Mouse (Mus musculus) spleen, postnatal 4 days (tissue): ENCODE results near the gene Fchsd2.
A peak's percentile ranks its signal among the peaks of the same experiment; 100 is the strongest.

Source experiments
- DNase-seq, 2 experiments: peaks; one replicate each; pipeline ENCODE4 v3.0.0; 2022; ENCODE audit warnings: low spot score in 2 of 2

The Fchsd2 gene

DNA sequence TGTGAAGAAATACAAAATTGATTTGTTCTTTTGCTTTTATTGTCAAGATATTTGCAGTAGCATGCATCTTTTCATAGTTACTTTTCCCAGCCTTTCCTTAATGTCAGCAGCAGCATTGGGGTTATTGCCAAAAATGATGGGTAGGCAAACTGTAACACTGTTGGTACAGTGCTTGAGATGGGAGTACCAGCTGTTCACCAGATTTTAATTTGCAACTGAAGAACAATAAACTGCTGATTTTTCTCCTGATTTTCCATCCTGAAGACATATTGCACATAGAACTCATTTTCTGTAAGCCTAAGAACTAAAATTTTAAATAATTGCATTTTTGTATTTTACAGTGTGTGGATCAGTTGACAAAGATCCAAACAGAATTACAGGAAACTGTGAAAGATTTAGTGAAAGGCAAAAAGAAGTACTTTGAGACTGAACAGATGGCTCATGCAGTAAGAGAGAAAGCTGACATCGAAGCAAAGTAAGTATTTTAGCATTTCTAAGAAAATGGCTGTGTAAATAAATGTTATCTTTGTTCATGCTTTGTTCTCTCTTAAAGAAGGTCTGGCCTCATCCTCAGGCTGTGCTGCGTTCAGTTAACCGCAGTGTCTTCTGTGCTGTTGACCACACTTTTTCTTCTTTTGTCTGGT, 98.8 kb downstream of the Fchsd2 start:
- DNase-seq, result no peak

DNA sequence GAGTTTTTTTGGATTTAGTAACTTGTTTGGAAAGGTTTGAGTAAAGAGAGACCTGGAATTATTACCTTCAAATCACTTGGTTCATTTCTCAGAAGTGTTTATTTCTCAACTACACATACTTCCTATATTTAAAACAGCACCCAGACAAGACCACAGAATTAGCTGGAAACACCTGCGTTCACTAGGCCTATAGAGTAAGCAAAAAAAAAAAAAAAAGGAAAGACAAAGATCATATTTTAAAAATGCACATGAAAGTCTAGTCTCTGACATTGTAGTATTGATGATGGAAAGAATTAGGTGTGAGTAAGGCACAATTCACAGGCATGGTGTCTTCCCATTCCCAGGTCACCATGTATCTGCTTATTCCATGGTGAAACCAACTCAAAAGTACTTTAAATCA, 118.2 kb downstream of the Fchsd2 start:
- no peak for DNase-seq

DNA sequence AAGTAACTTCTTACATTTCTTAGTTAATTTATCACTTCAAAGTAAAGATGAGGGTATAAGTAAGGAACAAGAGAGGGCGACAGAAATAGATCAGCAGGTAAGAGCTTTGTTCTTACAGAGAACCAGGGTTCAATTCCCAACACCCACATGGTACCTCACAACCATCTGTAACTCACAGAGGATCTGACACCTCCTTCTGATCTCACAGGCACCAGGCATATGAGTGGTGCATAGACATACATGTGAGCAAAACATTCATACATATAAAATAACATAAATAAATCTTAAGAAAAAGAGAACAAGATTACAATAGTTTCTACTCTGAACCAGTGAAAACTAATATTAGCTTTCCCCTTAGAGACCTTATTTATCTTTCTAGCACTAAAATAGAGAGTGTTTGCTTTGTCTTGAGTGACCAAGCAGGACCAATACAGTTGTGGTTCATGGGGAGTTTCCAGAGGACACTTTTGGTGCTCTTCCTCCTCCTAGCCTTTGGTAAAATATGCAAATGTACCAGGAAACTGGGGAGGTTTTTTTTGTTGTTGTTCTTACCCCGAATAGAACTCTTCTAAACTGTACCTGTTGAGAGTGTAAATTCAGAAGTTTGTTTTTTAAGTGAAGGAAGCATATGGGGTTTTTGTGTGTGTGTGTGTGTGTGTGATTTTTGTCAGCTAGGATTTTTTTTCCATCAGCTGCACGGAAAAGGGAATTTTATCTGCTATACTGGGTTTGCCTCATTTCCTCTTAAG, 121.0 kb downstream of the Fchsd2 start:
- DNase-seq, result no peak

DNA sequence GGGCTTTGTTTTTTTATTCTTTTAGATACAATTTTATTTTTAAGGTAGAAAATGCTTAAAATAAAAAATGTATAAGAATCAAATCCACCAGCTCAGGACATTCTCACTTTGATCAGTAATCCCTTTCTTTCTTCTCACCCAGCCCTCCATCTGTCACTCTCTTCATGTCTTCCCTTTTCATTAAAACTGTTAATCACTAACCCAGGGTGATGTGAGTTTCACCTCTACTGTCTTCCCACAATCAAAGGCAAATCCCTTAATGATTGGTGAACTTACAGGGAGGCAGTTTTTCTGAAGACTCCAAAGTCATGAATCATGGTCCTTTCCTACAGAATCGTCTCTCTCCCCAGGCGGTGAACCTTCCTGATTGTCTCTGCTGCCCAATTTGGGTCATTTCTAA, 124.1 kb downstream of the Fchsd2 start:
- no peak for DNase-seq

DNA sequence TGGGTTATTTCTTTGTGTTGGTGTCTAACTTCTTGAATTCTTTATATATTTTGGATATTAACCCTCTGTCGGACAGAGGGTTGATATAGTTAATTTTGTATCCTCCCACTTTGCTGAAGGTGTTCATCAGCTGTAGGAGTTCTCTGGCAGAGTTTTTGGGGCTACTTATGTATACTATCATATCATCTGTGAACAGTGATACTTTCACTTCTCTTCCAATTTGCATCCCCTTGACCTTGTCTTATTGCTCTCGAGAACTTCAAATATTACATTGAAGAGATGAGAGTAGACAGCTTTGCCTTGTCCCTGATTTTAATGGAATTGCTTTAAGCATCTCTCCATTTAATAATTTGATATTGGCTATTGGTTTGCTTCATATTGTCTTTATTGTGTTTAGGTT, 130.8 kb downstream of the Fchsd2 start:
- DNase-seq, result no peak

DNA sequence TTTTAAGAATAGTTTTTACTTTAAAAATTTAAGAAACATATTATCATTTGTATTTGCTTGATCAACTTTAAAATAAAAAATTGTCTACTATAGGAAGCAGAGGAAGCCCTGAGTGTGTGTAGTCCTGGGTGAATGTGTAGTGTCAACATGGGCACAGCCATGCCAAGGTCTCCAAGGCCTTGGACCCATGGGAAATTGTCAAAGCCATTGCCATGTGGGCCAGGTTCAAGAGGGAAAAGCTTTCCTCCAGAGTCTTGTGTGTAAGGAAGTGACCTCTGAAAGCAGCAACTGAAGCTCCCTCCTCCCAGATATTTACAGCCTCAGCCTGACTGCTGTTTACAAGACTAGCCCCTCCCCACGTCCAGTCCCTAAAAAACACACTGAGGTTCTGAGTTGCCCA, 136.7 kb downstream of the Fchsd2 start:
- no peak for DNase-seq

DNA sequence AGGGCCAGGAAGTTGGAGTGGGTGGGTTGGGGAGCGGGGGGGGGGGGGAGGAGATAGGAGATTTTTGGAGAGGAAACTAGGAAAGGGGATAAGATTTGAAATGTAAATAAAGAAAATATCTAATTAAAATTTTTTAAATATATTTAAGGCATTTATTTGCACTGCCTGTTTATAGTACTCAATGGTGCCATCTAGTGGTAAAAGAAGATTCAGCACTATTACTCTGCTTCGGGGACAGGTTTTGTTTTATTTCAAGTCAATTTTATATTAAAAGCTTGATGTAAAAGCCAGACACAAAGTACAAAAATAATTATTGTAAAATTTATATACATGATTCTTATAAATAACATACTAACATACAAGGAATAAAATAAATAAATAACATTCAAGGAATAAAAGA, 138.8 kb downstream of the Fchsd2 start:
- DNase-seq, result no peak

DNA sequence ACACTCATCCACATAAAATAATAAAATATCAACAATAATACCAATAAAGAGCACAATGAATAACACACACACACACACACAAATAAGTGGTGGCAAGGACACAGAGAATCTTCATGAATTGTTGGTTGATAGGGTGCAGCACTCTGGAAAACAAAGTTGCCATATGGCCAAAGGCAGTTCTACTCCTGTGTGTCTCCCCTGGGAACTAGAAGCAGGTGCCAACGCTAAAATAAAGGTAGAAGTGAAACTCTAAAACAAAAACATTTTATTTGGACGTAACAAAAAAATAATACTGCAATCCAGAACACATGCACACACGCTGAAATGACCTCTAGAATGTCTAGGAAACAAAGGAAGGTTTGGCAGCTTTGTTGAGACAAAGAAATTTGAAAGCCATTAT, 140.1 kb downstream of the Fchsd2 start:
- no peak for DNase-seq

DNA sequence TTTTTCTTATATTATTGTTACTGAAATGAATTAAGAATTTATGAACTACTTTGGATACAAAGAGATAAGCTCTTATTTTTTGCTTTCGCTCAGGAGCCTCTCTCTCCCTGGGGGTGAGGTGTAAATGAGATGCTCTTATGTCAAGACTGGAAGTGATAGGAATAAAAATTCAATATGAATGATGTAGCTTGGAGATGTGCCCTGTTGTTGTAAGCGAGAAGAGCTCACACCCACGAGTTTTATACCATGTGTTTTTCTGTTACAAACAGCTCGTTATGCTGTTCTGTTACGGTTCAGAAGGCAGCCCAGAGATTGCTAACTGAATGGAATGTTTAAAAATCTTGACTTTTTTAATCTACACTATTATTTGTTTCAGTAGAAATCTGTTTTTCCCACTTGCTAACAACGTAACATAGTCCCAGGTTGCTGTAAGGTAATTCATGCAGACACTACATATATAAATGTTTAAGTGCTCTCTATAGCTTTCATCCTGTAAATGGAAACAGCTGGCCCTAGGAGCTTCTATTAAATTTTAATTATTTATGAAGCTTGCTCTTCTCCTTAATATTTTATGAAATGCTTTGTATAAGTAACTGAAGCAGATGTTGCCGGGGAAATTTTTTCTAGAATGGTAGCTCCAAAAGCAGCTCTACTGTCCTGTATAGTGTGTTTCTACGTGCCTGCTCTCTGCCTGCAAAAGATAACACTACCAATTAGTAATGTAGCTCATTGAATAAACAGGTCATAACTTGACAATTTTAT, 144.2 kb downstream of the Fchsd2 start:
- DNase-seq, result no peak

DNA sequence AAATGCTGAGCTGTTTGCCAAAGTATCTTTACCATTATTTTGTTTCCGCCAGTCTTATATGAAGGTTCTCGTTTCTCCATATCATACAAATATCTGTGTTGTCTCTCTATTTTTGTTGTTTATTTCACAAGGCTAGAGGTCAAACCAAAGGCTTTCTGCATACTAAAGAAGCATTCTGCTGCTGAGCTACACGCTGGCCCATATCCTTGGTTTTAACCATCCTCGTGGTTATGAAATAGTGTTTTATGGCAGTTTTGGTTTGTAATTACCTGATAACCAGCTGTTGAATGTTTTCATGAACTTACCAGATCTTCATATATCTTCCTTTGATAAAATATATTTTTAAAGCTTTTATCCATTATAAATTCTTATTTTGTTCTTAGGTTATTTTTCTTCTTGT, 156.1 kb downstream of the Fchsd2 start:
- no peak for DNase-seq

DNA sequence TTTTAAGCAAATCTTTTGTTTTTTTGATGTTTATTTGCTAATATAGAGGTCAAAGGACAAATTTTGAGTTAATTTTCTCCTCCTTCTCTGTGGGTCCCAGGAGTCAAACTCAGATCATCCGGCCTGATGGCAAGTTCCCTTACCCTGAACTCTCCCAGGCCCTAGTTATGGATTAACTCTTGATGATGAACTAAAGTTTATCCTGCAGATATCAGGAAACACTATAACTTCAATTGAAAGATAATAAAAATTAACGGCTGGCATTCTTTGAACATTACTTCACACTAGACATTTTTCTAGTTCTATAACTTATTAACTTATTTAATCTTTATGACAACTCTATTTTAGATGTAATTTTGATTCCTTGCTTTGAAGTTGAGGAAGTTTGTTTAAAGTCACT, 156.5 kb downstream of the Fchsd2 start:
- no peak for DNase-seq

DNA sequence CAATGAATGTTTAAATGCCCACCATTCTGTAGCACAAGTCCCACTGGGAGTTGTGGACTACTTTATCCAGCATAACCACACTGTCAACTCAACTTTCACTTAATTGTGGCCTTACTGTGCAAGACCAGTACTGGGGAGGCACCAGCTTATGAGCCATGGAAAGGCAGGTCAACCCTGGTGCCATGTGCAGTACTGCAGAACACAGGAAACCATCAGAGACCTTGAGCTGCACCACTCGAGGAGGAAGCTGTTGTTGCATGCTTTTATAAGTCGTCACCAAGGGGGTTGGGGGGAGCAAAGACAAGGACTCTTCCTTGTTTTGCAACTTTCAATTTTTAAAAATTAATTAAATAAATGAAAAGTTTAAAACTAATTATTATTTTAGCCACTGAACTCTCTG, 160.4 kb downstream of the Fchsd2 start:
- DNase-seq, result no peak

DNA sequence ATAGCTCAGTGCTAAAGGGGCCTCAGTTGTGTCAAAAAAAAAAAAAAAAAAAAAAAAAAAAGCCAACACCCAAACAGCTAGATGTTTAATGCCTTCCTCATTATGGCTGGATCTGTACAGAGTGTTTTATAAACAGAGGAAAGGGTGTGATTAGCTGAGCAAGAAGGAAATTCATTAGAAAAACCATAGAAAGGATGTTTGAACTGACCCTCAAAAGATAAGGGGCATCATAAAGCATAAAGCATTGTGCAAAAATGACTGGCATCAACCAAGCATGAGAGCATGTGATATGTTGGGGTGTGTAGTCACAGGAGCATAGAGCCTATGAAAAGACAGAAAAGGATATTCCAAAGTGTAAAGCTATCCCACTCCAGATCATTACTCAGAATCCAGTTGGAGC, 165.8 kb downstream of the Fchsd2 start:
- DNase-seq, result no peak

DNA sequence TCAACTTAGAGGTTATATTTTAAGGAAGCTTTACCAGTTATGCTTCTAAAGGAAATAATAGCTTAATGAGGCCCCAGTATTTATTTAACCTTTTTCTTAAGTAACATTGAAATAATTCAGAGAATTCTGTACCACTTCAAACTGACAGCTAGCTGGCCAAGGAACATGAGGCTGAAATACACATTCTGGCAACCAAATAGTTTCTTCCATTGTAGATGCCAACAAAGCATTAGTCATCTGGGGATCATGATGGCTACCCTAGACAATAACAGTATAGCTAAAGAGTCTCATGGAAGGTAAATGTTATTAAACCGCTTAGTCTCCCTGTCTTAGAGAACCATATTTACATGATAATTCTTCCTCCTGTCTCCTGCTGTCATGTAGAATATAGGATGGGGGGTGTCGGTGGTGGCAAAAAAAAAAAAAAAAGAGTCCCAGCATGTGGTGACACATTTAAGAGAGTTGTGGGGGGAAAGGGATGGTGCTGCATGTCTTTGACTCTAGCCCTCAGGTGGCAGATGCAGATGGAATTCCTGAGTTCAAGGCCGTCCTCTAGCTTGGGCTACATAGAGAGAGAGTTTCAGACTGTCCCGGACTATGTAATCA, 169.4 kb downstream of the Fchsd2 start:
- DNase-seq, result no peak

DNA sequence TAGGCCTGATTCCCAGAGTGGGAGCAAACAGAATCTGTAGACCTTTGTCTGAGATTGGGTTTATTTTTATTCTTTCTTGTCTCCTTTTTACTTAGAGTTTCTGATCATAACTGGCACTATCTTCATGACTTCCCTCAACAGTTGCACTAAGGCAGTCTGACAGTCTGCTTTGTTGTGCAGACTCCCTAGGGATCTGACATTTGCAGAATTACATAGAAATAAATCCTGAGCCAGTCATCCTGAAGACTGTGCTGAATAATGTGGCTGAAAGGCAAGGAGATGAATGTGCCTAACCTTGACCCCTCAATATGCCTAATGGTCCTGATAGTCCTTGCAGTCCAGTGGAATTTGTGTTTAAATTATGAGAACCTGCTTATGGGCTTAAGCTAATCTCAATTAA, 170.8 kb downstream of the Fchsd2 start:
- no peak for DNase-seq

DNA sequence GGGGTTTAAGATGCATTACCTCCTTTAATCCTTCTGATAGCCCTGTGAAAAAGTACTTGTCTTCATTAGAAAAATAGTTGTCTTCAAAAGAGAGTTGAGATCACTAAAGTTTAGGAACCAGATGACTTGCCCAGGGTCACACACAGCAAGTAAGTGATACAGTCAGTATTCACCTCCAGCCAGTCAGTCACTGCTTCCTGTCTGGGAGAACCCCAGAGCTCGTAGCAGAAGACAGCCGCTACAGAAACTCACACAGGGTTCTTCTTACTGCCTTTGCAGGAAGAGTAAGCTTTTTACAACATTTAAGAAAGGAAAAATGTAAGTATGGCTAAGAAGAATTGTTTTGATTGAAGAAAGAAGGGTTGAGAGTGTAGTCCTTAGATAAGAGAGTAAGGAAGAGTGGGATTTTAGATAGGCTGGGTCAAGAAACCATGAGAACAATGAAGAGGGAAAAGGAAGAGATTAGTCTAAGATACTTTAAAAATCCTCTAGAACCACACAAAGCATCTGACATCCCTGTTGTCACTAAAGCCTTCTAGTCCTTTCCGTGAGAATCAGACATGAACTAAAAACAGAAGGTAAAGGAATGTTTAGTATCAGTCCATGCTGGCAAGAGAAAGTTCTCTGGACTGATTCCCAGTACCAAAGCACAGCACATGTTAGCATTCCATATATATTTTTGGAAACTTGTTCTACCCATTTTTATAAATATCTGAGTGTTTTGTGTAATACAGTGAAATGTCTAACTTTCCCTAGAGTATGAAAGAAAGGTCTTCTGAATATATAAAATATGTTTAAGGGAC, 175.0 kb downstream of the Fchsd2 start:
- DNase-seq, result no peak

DNA sequence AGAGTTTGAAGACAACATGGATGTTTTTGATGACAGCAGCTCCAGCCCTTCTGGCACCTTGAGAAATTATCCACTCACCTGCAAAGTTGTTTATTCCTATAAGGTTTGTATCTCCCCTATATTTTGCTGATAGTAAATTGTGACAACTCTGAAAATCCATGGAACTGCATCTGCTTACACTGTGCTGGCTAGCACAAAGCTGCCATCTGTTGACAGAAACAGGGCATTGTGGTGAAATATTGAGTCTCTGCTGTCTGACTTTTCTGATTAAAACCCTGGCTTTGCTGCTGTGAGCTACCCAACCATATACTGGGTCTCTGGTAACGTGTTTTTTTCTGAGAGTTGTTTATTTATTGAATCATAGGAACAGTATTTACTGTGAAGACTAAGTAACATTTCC, 178.9 kb downstream of the Fchsd2 start:
- DNase-seq, result no peak

DNA sequence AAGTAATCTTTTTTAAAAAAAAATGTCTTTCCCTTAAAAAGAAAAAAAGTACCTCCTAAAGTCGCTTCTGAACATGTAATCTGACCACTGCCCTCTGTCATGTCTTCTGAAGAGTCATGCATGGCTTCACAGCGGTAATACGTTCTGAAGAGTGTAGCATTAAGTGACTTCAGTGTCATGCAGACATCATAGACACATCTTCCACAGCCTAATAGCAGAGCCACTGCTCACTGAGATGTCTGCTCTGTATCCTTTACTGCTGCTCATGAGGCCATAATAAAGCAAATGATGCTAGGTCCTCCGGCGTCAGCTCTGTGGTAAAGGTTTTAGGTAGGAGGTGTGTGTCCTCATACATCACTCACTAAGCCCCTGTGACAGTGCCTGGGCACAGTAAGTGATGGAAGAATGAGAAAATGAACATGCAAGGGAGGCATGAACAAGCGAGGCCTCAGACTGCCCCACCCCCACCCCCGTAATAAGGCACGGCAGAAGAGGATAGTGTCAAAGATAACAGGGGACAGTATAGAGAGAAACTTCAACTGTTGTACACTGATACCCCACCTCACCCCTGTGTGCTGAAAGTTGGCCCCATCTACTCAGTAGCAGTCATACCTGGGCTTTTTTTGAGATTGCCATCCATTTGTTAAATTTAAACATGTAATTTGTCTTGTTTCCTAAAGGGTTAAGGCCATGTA, 179.9 kb downstream of the Fchsd2 start:
- no peak for DNase-seq

DNA sequence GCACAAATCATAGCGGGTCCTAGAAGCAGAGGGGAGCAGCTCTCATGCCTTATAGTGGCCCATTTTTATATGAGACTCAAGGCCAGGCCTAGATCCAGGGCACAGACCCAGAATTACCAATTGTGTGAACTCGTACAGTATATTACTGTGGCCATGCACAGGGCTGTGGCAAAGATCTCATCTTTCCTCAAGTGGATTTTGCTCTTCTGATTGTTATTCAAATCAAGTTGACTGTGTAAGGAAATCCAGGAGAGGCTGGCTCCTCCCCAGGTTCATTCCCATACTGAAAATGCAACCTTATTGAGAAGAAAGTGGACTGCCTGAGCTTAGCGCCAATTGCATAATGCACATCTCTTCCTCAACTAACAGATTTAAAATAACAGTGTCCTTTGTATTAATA, 190.1 kb downstream of the Fchsd2 start:
- no peak for DNase-seq

DNA sequence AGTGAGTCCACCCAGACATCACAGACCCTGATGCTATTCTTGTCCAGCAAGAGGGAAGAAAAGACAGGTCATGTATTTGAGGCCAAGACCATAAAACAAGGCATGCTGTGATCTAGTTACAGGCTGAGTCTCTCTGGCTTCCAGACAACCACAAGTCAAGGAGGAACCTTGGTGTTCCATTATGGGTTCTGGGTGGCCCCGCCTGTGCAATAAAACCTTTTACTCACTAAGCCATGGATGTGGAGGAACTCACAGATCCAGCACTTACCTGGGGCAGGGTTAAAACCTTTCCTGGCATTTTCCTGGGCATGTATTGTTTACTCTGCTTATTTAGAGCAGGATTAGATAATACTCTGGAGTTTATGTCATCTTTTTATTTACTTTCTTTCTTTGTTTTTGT, 191.8 kb downstream of the Fchsd2 start:
- DNase-seq, result no peak

DNA sequence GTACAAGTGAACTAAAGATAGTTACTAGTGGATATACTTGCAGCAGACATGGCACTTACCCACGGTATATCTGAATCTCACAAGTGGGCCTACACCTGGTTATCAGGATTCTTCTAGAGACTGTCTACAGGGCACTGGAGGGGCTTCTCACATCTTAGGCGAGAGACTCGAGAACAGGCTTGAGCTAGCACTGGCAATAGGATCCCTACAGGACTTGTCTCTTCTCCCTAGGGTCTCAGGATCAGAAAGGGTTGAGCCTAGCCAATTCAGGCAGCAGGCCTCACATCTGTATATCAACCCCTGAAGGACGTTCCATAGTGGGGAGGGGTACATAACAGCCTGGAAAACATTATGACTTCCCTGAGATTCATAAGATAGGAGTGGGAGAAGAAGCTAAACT, 194.2 kb downstream of the Fchsd2 start:
- peak in 1 of 2 experiments; percentile 15 for DNase-seq
